Mouse (Mus musculus) T-helper 2 cell (primary cell): ENCODE measurements around the gene Gpc6.

ENCODE experiments used
- in situ Hi-C: fragments of 300-600 bp; cut with MboI, MseI; formaldehyde crosslinking; loops from one replicate; pipeline ENCODE4 v1.15.1; 2025; ENCODE audit warnings: high pct_unique_total_duplicates

Gpc6 gene

DNA sequence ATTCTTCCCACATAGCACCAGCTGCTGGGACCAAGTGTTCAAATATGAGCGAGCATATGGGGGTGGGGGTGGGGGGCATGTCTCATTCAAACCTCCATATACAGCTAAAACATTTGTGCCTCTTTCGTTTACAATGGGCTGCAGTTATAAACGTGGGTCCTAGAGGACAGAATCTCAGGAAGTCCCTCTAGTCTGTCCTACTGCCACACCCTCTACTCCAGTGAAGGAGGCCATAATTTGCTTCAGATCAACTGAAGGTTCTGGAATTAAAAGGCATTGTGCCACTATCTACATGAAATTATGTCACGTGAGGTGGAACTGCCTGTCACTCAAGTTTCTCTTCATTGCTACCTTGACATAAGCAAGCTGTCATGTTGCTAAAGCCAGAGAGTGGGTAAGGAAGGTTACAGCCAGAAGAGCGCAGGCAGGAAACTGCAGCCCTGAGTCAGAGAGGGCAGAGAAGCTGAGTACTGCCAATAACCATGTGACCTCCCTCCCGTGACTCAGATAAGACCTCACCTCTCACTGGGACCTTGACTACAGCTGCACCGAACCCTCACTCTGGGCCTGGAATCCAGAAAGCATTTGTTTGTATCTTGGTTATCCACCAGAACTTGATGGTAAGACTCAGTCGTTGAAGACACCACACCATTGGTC, 1067.6 kb downstream of the Gpc6 start:
- in situ Hi-C loops: no loop called here

DNA sequence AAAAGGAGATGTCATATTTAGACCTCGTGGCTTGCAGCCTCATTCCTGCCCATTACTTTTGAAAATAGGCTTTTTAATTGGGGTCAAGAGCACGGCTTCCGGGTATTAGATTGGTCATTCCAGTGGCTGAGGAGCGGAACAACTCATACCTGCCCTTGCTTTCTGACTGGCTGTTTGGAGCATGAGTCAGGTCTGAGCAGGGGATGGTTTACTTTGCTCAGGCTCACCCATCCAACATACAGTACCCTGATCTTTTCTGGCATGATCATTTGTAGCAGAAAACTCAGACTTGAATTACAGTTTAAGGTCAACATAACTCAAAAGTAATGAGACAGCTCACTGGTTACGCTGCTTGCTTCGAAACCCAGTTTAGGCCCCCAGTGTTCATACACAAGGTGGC, 1068.7 kb downstream of the Gpc6 start:
- in situ Hi-C loops: no loop called here

DNA sequence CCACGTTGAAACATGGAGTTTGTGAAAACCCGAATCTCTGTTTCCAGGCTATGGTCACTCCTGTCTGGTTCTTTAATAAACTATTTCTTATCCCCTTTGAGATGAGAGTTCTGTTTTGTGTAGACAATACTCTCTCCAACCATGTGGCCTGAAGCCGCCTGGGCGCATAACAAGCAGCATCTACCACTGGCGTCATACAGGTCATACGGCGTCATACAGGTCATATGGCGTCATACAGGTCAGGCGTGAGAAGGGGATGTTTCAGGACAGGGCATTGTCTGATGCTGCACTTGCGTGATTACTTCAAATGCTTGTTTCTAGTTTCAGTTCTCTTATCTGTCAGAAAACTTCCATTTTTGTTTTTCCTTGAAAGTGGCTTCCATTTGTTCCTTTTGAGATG, 1079.3 kb downstream of the Gpc6 start:
- in situ Hi-C loops: no loop called here

DNA sequence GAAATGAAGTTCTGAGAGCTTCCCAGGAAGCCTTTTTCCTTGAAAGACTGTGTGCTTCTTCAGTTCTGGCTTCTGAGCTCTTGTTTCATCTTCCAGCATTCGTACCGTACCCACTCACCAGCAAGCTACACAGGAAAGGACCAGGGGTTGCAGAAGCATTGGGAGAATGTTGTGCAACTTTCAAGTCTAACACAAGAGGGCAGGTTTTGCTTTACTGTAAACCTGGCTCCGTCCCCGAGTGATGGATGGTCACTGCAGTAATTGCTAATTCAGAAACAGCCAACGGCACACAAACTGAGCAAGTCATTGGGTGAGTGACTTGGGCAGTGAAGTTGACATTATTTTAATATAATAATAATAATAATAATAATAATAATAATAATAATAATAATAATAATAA, 1080.6 kb downstream of the Gpc6 start:
- in situ Hi-C loops: no loop called here

DNA sequence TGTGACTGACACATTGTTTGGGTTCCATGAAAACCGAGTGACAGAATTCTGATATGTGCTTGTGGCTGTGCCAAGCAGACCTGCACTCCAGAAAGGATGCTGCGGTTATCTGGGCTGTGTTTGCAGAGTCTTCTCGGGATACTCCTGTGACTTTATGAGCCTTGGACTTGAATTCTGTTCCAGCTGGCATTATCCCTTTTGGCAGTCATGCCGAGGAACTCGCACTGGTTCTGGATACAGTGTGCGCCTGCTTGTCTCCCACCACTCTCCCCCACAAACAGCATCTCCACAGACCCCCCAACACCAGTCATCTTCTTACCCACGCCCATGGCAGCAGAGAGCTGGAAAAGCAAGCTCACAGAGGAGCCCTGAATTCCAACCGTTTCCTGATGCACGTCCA, 1084.4 kb downstream of the Gpc6 start:
- in situ Hi-C loops: no loop called here

DNA sequence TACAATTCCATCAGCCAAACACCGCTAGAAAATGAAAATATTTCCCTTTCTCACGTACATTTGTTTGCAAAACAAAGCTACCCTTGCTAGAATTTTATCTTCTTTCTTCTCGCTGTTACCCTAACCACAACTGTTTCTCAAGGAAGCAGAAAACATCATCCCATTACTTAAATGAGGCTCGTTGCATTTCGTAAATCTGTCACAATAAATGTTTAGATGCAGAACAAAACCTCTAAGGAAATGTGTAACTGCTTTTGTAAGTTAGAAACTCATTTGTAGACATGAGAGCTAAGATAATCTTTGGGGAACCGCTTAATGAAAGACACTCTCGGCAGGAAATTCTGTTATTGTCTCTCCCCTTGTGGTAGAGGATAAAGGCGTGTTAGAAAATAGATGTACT, 1088.1 kb downstream of the Gpc6 start:
- in situ Hi-C loops: no loop called here

DNA sequence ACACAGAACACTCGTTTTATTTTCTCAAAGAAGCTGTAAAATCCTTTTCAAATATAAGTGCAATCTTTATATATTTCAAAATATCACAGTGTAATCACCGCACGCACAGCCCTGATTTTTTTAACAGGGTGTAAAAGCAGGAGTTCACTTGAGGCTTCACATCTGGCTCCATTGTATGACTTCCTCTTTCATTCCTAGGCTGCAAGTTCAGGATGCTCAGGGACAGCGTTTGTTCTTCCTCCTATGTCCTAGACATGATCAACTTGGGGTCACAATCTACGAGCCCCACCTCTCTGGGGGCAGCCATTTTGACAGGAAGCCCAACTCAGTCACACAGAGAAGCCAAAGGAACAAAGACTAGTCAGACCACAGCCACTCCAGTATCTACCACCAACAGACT, 1094.2 kb downstream of the Gpc6 start:
- in situ Hi-C loops: no loop called here

DNA sequence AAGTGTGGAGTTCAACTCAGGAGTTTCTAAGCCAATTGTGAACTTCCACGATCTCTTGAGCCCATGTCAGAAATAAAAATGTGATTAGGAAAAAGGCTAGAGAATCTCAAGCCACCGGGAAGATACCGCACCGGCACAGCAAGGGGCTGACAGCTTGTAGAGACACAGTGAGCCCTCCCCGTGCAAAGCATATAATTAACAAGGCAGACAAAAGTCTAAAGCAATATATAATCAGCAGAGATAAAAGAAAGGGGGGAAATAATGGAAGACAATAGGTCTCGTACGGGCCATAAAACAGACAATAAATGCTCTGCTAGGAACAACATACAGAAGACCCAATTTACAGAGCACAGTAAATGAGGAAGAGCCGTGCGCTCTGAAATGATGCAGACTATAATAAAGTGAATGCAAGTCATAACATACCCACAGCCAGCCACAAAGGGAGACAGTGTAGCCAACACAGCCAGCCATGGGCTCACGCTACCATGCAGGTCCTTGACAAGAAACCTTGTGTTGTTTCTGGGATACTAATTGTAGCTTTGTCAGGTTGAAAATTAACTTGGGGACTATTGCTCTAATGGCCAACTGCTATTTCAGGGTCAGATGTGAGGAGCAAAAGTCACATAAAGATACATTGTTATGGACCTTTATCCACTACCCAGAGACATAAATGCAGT, 1096.9 kb downstream of the Gpc6 start:
- in situ Hi-C loops: no loop called here
